Mouse (Mus musculus): ENCODE measurements around the gene Myog. TPM values are rescaled to one million over a fixed set of nuclear protein-coding genes. Genes with fewer than 3 reads are reported as not detected.

Gene Myog
- polyA plus RNA-seq, 1 experiment from 2014 or later: 1.4 TPM

DNA sequence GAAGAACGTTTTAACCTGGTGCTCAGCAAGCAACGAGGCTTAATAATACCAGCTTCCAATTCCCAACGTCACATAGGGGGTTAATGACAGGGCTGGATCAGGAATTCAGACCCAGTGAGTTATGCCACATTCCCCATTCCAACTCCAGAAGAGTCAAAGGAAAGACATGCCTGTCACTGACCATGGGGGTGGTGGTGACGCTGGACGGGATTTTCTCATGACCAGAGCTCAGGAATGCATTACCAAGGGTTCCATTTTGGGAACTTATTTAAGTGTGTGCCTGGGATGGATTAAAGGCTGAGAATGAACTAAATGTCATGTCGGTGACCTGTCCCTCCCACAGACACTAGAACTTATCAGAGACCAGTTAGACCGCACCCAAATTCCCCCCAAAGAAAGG, 13.0 kb upstream of the Myog start:
- H3K4me2 ChIP-seq (replicated peaks; ENCODE audit: low read depth, low read length): no peak overlapping the region
- no peak overlapping the region for H3K27ac ChIP-seq (ENCODE audit: low read depth, low read length)
- ATAC-seq (ENCODE audit: low FRiP score, low TSS enrichment): no peak
- H3K4me1 ChIP-seq (ENCODE audit: control insufficient read depth, insufficient read depth, low read length): no peaks in the 10 kb centered on the region; the same call in 1 of the 2 replicates
- H3K27me3 ChIP-seq (ENCODE audit: control insufficient read depth, insufficient read depth, low read length): no peaks in the 10 kb centered on the region
- no peak overlapping the region for H3K4me3 ChIP-seq (ENCODE audit: low read length)
- H3K9me3 ChIP-seq (ENCODE audit: control insufficient read depth, low read length): no peaks in the 10 kb centered on the region
- H3K36me3 ChIP-seq (ENCODE audit: control insufficient read depth, insufficient read depth, low read length): no peaks in the 10 kb centered on the region
- no peak overlapping the region for H3K9ac ChIP-seq (ENCODE audit: low read depth, low read length)
- WGBS: 78% methylated on average over 7 of the region's 7 CpGs

DNA sequence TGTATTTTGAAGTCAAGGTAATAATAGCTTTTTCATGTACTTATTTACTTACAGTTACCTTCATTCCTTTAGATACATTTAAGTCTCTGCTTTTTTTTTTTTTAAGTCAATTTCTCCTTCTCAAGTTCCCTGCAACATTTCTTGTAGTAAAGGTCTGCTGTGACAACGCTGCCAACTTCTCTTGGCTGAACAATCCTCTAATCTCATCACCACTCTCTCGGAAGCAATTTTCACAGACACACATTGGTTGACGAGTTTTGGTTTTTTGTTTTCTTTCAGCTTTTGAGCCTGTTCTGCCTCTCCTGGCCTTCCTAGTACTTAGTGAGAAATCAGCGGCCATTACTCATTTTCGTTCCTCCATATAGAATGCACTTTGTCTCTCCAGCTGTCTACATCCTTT, 9.6 kb upstream of the Myog start:
- Histone ChIP-seq H3K9ac (ENCODE audit: low read depth, low read length) (no peak overlapping the region), H3K36me3 (ENCODE audit: control insufficient read depth, insufficient read depth, low read length) (no peaks in the 10 kb centered on the region)
- WGBS: 91% methylated on average over 5 of the region's 5 CpGs

DNA sequence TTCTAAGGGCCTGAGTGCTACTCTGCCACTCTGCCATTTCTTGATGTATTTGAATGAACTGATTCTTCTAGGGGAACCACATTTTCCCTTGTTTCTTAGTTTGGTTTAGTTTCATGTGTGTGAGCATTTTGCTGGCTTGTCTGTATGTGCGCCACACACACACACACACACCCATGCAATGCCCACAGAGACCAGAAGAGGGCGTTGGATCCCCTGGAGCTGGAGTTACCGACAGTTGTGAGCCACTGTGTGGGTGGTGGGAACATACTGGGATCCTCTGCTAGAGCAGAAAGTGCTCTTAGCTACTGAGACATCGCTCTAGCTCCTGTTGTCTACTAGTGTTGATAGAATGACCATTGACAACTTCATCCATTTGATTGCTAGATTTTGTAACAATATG, 8.2 kb upstream of the Myog start:
- no peak for ATAC-seq (ENCODE audit: low FRiP score, low TSS enrichment)
- Histone ChIP-seq H3K4me2 (replicated peaks; ENCODE audit: low read depth, low read length) (no peak overlapping the region), H3K9ac (ENCODE audit: low read depth, low read length) (no peak overlapping the region), H3K9me3 (ENCODE audit: control insufficient read depth, low read length) (no peaks in the 10 kb centered on the region), H3K27me3 (ENCODE audit: control insufficient read depth, insufficient read depth, low read length) (no peaks in the 10 kb centered on the region), H3K36me3 (ENCODE audit: control insufficient read depth, insufficient read depth, low read length) (no peaks in the 10 kb centered on the region), H3K4me1 (ENCODE audit: control insufficient read depth, insufficient read depth, low read length) (peaks cover 5% of the 10 kb centered on the region; the same call in 1 of the 2 replicates), H3K27ac (ENCODE audit: low read depth, low read length) (no peak overlapping the region), H3K4me3 (ENCODE audit: low read length) (no peak overlapping the region)
- 75% methylated on average over 4 of the region's 4 CpGs for WGBS

More for the DNA sequence above, 9.6 kb upstream of the Myog start:
- peaks cover 5% of the 10 kb centered on the region; the same call in 1 of the 2 replicates for H3K4me1 ChIP-seq (ENCODE audit: control insufficient read depth, insufficient read depth, low read length)
- no peak overlapping the region for H3K4me3 ChIP-seq (ENCODE audit: low read length)
- ATAC-seq (ENCODE audit: low FRiP score, low TSS enrichment): no peak
- no peak overlapping the region for H3K27ac ChIP-seq (ENCODE audit: low read depth, low read length)
- no peak overlapping the region for H3K4me2 ChIP-seq (replicated peaks; ENCODE audit: low read depth, low read length)
- no peaks in the 10 kb centered on the region for H3K27me3 ChIP-seq (ENCODE audit: control insufficient read depth, insufficient read depth, low read length)
- no peaks in the 10 kb centered on the region for H3K9me3 ChIP-seq (ENCODE audit: control insufficient read depth, low read length)

DNA sequence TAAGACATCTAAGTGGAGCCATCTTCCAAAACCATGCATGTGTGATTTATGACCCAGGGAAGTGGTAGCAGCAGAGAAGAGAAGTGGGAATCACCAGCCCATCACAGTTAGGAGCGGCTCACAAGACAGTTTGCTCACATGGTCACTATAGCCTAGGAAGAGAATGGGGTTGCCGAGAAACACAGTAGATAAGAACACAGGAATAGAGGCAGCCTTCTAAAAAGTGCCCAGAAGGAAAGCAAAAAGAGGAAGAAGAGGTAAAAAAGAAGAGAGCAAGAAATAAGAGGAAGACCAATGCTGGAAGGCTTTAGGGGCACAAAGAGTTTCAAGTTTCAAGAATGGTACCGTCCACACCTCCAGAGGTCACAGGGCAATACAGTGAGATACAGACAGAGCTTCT, 7.4 kb upstream of the Myog start:
- Histone ChIP-seq H3K9ac (ENCODE audit: low read depth, low read length) (no peak overlapping the region), H3K4me1 (ENCODE audit: control insufficient read depth, insufficient read depth, low read length) (peaks cover 5% of the 10 kb centered on the region; the same call in 1 of the 2 replicates), H3K4me3 (ENCODE audit: low read length) (no peak overlapping the region), H3K4me2 (replicated peaks; ENCODE audit: low read depth, low read length) (no peak overlapping the region), H3K27me3 (ENCODE audit: control insufficient read depth, insufficient read depth, low read length) (no peaks in the 10 kb centered on the region), H3K36me3 (ENCODE audit: control insufficient read depth, insufficient read depth, low read length) (no peaks in the 10 kb centered on the region), H3K9me3 (ENCODE audit: control insufficient read depth, low read length) (no peaks in the 10 kb centered on the region), H3K27ac (ENCODE audit: low read depth, low read length) (no peak overlapping the region)
- WGBS: 38% methylated on average over 3 of the region's 3 CpGs
- ATAC-seq (ENCODE audit: low FRiP score, low TSS enrichment): no peak

DNA sequence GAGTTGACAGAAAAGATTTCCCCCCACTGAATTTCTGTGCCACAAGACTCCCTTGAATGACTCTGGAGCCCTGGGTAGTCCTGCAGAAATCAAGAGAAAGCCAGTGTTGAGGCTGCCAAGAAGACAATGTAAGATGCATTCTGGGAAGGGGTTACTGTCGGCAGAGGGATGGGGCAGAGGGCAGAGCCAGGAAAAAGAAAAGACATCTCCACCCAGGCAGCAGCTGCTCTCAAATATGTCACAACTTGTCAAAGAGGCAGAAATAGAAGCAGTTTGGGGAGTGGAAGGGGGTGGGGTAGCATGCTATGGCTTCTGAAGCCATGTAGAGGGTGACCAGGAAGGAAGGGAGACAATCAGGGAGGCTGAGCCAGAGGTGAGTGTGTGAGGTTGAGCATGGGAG, 6.7 kb upstream of the Myog start:
- H3K9me3 ChIP-seq (ENCODE audit: control insufficient read depth, low read length): no peaks in the 10 kb centered on the region
- H3K4me2 ChIP-seq (replicated peaks; ENCODE audit: low read depth, low read length): no peak overlapping the region
- no peaks in the 10 kb centered on the region for H3K27me3 ChIP-seq (ENCODE audit: control insufficient read depth, insufficient read depth, low read length)
- WGBS: 62% methylated on average over 1 of the region's 1 CpGs
- H3K4me1 ChIP-seq (ENCODE audit: control insufficient read depth, insufficient read depth, low read length): peaks cover 5% of the 10 kb centered on the region; the same call in 1 of the 2 replicates
- H3K9ac ChIP-seq (ENCODE audit: low read depth, low read length): no peak overlapping the region
- H3K27ac ChIP-seq (ENCODE audit: low read depth, low read length): no peak overlapping the region
- H3K4me3 ChIP-seq (ENCODE audit: low read length): no peak overlapping the region
- ATAC-seq (ENCODE audit: low FRiP score, low TSS enrichment): no peak
- H3K36me3 ChIP-seq (ENCODE audit: control insufficient read depth, insufficient read depth, low read length): no peaks in the 10 kb centered on the region

DNA sequence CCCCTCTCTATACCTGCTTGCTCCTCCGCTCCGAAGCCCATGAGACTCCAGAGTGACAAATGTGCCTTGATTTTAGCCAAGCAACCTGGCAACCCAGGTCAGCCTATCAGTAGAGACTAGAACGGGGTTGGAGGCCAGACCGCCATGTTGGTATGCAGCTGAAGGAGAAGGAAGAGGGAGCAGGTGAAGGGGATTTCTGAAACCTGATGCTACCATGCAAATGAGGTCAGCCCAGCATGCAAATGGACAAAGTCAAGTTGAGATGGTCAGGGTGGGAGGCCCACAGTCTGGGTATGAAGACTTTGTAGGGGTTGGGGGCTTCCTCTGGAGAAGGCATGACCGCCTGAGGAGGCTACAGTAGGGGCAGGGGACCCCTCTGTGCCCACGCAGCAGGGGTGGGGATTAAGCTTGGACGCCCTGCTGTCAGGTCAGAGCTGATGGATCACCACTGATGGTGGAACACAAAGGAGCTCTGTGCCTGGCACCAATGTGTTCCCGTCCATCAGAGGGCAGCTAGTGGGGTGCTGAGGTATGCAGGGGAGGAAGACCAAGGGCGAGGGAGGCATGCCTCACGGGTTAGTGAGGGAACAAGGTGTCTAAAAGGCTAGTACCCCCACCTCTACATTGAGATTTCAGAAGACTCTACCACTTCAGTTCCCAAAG, 4.2 kb upstream of the Myog start:
- peaks cover 5% of the 10 kb centered on the region; the same call in 1 of the 2 replicates for H3K4me1 ChIP-seq (ENCODE audit: control insufficient read depth, insufficient read depth, low read length)
- H3K27ac ChIP-seq (ENCODE audit: low read depth, low read length): no peak overlapping the region
- H3K4me3 ChIP-seq (ENCODE audit: low read length): no peak overlapping the region
- WGBS: 60% methylated on average over 10 of the region's 10 CpGs
- ATAC-seq (ENCODE audit: low FRiP score, low TSS enrichment): no peak
- H3K9me3 ChIP-seq (ENCODE audit: control insufficient read depth, low read length): no peaks in the 10 kb centered on the region
- no peak overlapping the region for H3K4me2 ChIP-seq (replicated peaks; ENCODE audit: low read depth, low read length)
- no peaks in the 10 kb centered on the region for H3K36me3 ChIP-seq (ENCODE audit: control insufficient read depth, insufficient read depth, low read length)
- no peaks in the 10 kb centered on the region for H3K27me3 ChIP-seq (ENCODE audit: control insufficient read depth, insufficient read depth, low read length)
- no peak overlapping the region for H3K9ac ChIP-seq (ENCODE audit: low read depth, low read length)

DNA sequence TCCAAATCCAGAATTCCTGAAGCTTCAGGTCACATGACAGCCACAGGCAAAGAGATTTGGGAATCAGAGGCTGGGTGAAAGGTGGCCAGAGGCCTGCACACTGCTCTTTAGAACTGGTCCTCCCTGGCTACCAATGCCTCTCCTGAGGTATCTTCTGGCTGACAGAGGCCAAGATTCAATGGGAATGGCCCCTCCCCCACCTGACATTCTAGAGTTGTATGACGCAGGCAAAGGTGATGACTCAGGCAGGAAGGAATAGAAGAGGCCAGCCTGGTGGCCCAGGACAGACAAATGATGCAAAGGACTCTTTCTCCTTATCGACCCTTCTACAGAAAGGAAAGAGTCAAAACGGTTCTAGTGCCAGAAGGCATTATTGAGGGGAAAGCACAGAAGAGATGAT, 1.6 kb upstream of the Myog start:
- WGBS: 76% methylated on average over 3 of the region's 3 CpGs
- Histone ChIP-seq H3K9ac (ENCODE audit: low read depth, low read length) (no peak overlapping the region), H3K4me1 (ENCODE audit: control insufficient read depth, insufficient read depth, low read length) (no peaks in the 10 kb centered on the region), H3K4me3 (ENCODE audit: low read length) (no peak overlapping the region), H3K27ac (ENCODE audit: low read depth, low read length) (no peak overlapping the region), H3K4me2 (replicated peaks; ENCODE audit: low read depth, low read length) (no peak overlapping the region), H3K27me3 (ENCODE audit: control insufficient read depth, insufficient read depth, low read length) (no peaks in the 10 kb centered on the region), H3K36me3 (ENCODE audit: control insufficient read depth, insufficient read depth, low read length) (no peaks in the 10 kb centered on the region), H3K9me3 (ENCODE audit: control insufficient read depth, low read length) (no peaks in the 10 kb centered on the region)
- no peak for ATAC-seq (ENCODE audit: low FRiP score, low TSS enrichment)

DNA sequence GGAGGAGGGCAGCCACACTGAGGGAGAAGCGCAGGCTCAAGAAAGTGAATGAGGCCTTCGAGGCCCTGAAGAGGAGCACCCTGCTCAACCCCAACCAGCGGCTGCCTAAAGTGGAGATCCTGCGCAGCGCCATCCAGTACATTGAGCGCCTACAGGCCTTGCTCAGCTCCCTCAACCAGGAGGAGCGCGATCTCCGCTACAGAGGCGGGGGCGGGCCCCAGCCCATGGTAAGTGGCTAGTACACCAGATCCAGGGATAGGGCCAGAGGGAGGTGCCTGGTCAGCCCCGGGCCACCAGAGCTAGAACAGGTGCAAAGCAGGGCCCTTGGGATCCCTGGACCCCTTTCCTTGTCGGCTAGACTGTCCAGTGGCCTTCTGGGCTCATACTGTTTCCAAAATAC, 511 bp downstream of the Myog start:
- WGBS: 91% methylated on average over 13 of the region's 13 CpGs
- no peaks in the 10 kb centered on the region for H3K36me3 ChIP-seq (ENCODE audit: control insufficient read depth, insufficient read depth, low read length)
- ATAC-seq (ENCODE audit: low FRiP score, low TSS enrichment): 0 out of 2 replicates have a peak, but pooled peaks have one; percentile 16
- H3K4me3 ChIP-seq (ENCODE audit: low read length): no peak overlapping the region
- no peaks in the 10 kb centered on the region for H3K4me1 ChIP-seq (ENCODE audit: control insufficient read depth, insufficient read depth, low read length)
- no peak overlapping the region for H3K4me2 ChIP-seq (replicated peaks; ENCODE audit: low read depth, low read length)
- H3K9me3 ChIP-seq (ENCODE audit: control insufficient read depth, low read length): no peaks in the 10 kb centered on the region
- no peak overlapping the region for H3K9ac ChIP-seq (ENCODE audit: low read depth, low read length)
- H3K27ac ChIP-seq (ENCODE audit: low read depth, low read length): no peak overlapping the region
- no peaks in the 10 kb centered on the region for H3K27me3 ChIP-seq (ENCODE audit: control insufficient read depth, insufficient read depth, low read length)

DNA sequence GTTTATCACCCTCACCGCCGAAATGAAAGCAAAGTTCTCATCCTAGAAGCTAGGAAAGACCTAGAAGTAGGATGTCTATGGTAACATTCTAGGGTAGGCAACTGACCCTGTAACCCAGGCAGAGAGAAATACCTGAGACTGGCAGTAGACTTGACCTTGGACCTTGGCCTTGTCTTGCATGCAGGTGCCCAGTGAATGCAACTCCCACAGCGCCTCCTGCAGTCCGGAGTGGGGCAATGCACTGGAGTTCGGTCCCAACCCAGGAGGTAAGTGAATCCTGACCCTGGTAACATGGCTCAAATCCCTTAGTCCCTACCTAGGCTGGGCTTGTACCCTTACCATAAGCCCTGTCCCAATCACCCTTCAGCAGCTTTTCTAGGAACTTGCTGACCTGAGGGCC, 1.1 kb downstream of the Myog start:
- Histone ChIP-seq H3K4me1 (ENCODE audit: control insufficient read depth, insufficient read depth, low read length) (no peaks in the 10 kb centered on the region), H3K4me3 (ENCODE audit: low read length) (no peak overlapping the region), H3K36me3 (ENCODE audit: control insufficient read depth, insufficient read depth, low read length) (no peaks in the 10 kb centered on the region), H3K9ac (ENCODE audit: low read depth, low read length) (no peak overlapping the region), H3K27me3 (ENCODE audit: control insufficient read depth, insufficient read depth, low read length) (no peaks in the 10 kb centered on the region), H3K9me3 (ENCODE audit: control insufficient read depth, low read length) (no peaks in the 10 kb centered on the region), H3K4me2 (replicated peaks; ENCODE audit: low read depth, low read length) (no peak overlapping the region), H3K27ac (ENCODE audit: low read depth, low read length) (no peak overlapping the region)
- 72% methylated on average over 5 of the region's 5 CpGs for WGBS
- ATAC-seq (ENCODE audit: low FRiP score, low TSS enrichment): no peak

Measured in kidney, embryonic 14.5 days (tissue).